Mouse (Mus musculus): ENCODE measurements around the gene Mst1.

The Mst1 gene

DNA sequence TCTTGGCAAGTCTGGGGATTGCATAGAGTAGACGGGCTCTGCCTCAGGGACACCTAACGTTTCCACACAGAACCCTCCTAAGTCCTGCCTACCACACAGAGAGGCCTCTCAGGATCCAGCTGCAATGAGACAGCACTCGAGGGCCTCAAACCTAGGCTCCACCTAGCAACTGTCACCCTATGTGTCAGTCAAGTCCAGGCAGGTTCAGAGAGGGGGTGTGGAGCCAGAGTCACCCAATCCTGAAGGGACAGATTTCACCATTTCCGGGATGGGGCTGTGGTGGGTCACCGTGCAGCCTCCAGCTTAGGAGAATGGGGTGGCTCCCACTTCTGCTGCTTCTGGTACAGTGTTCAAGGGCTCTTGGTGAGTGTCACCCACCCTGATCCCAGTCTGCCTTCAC, at the start of gene Mst1:
Mst1 (plus strand) TSS at position 269 of the 400 bp plus-strand sequence.
- DNase-seq (ENCODE audit: low spot score in 2 of 2) = peak; percentile 69 to 73

DNA sequence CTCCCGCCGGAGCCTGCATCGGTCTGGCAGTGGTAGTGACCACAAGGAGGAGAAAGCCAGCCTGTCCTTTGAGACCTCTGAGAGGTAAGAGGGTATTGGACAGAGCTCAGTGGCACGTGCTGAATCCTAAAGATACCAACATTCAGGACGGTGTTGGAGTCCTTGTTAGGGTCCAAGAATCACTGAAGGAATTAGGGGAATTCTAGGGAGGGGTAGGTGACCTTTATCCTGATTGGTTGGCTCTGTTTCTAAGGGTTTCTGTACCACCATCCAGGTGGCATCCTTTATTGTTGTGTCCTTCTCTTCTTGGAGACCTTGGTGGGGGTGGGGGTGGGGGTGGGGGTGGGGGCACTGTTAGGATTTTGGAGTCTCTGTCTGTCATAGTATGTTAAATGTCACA, 48.1 kb upstream of the Mst1 start:
- DNase-seq (ENCODE audit: low spot score in 2 of 2) = no peak

DNA sequence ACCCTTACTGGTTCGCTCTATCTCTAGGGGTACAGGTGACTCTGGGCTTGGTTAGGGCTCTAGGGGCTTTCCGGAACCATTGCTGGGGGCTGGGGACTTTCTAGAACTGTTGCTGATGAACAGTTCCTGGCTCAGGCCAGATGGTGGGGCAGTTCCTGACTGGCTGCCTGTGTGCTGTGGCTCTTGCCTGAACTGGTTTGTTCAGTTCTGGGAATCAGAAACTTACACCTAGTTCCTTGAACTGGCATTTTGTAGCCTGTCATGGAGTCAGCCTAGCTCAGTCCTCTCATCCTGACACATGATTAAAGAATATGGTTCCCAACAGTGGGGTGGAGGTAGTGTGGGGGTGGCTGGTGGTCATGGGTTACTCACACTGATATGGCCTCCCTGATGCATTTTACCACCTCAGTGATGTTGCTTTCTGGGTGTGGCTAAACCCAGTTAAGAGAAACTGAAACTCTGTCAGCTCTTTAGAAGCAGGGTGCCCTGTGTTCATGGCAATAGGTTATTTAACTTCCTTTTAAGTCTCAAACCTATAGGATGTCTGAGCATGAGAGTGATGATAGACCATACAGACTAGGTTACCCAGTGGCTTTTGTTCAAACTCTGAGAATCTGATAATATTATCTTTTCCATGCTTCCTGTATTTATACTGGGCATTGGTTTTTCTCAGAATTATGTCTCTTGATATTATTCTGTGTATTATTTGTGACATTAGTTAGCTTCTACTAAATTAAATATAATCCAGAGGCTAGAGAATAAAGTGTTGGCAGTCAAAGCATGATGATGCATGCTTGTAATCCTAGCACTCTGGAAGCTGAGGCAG, 44.7 kb upstream of the Mst1 start:
- peak in 1 of 2 experiments; percentile 22 for DNase-seq (ENCODE audit: low spot score in 2 of 2)

DNA sequence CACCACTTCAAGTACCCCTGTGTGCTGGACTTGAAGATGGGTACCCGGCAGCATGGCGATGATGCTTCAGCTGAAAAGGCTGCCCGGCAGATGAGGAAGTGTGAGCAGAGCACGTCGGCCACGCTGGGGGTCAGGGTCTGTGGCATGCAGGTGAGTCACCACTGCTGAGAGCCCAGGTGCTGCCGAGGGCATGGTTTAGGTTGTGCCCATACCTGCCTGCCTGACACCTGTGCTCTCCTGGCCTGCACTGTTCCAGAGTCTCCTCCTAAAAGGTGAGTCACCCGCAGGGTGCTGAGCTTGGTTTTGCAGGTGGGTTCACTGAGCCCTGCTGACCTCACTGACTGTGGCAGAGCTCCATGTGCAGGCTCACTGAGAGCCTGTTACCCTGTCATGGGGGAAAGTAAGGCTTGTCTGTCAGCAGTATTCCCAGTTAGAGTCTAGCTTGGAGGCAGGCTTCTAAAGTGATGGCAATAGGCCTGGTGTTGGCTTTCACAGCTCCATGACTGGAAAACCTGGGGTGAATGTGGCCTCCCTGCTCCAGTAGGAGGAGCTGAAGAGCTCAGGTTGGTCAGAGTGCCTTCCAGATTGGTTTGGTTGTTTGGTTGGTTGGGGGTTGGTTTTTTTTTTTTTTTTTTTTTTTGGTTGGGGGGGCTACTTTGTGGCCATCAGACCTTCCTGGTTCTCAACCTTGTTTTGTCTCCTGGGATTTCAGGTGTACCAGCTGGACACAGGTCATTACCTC, 35.3 kb upstream of the Mst1 start:
- no peak for DNase-seq (ENCODE audit: low spot score in 2 of 2)

DNA sequence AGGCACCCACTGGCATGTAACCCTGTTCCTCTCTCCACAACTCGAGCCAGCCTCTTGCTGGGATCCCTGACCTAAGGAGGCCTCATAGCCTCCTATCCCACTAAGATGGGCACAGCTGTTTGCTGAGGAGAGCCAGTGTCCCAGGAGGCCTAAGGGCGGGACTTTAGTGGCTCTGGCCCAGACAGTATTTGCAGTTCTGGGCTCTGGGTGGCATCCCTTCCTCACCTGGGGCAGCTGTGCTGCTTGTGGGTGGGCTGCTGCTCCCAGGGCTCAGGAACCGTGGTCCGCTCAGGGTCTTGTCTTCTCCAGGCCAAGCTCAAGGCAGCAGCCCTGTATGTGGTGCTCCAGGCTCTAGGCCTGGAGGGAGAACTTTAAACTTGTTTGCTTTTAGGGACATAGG, 33.7 kb upstream of the Mst1 start:
- no peak for DNase-seq (ENCODE audit: low spot score in 2 of 2)

DNA sequence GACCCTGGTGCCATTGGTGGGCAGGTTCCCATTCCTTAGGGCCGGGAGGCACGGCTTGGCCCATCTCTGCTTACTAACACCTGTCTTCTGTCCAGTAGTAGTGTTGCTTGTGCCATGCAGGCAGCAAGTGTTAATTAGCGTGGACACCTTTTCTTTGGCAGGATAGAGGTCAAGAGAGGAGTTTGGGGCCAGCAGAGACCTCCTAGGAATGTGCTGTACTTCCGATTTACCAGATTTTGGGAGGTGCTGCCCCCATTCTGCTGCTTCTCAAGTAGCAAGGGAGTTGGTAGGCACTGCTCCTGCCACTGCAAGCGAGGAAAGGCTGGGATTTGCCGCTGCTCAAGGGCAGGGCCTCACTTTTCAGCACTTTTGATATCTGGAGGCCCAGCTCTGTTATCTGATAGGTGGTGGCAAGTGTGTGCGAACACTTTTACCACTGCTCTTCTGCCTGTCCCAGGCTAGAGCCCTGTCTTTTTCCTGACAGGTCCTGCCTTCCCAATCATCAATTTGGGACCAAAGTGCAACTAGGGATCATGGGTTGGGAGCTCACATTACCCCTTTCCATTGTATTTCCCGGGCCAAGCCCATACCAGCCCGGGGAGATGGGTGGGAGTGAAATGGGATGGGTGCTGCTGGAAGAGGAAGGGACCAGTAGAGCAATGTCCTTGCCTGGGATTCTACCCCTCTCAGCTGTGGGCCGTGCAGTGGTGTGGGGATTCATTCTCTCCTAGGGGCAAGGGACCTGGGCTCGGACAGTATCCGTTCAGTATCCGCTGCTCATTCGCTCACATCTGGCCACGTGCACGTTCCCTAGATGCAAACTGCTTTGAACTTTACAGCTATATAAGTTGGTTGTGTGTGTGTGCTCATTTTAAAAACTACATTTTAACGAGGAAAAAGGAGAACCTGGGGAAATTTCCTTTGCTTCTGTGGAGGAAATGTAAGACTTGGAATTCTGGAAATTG, 32.4 kb upstream of the Mst1 start:
- DNase-seq (ENCODE audit: low spot score in 2 of 2) = no peak

DNA sequence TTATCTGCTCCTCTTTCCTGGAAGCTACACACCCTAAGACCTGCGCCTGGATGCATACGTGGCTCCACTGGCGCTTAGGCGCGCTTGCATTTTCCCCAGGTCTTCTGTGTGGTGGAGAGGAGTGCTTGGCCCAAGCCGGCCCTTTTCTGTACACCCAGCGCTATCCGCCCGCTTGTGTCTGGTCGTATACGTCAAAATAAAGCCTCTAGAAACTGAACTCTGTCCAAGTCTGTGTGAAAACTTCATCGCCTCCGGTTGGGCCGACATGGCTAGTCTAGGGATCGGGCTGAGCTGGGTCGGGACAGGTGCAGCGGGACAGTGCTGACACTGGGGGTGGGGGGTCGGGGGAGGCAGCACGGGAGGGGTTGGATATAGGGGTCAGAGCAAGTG, 31.7 kb upstream of the Mst1 start:
- no peak for DNase-seq (ENCODE audit: low spot score in 2 of 2)

DNA sequence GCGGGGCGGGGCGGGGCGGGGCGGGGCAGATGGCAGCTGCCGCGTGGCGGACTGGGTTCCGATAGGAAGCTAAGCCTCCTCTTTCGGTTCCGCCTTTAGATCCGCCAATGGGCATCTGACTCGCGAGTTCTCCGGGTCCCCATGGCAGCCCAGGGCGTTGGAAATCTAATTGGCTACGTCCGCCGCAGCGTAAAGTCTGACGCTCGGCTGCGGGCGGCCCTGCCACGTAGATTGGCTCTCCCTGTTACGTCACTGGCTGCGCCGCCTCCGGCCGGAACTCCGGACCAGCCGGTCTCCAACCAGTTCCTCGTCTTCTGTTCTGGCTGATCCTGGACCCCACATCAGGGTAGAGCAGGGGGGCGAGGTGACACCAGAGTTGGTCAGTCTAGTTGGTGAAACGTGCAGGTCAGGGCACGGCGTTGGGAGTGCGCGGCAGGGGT, 31.2 kb upstream of the Mst1 start, which contains the start of gene Gmppb:
Gmppb (plus strand) TSS at position 227 of the 440 bp plus-strand sequence.
- DNase-seq (ENCODE audit: low spot score in 2 of 2) = peak; percentile 89 to 97

DNA sequence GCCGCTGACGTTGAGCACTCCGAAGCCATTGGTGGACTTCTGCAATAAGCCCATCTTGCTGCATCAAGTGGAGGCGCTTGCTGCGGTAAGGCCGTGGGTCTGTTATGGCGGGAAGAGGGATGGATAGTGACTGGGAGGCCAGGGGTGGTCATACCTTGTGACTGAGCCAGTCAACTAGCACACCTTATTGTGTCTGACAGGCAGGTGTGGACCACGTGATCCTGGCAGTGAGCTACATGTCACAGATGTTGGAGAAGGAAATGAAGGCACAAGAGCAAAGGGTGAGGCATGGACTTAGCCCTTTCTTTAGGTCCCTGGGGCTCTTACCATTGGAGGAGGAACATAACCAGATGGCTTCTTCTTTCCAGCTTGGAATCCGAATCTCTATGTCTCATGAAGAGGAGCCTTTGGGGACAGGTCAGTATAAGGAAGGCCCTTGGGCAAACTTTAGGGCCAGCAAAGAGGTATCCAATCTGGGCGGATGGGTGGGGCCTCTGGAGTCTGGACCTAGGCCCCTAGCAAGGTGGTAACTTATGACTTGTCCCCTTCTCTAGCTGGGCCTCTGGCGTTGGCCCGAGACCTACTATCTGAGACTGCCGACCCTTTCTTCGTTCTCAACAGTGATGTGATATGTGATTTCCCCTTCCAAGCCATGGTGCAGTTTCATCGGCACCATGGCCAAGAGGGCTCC, 30.5 kb upstream of the Mst1 start:
- peak in 1 of 2 experiments; percentile 22 for DNase-seq (ENCODE audit: low spot score in 2 of 2)

DNA sequence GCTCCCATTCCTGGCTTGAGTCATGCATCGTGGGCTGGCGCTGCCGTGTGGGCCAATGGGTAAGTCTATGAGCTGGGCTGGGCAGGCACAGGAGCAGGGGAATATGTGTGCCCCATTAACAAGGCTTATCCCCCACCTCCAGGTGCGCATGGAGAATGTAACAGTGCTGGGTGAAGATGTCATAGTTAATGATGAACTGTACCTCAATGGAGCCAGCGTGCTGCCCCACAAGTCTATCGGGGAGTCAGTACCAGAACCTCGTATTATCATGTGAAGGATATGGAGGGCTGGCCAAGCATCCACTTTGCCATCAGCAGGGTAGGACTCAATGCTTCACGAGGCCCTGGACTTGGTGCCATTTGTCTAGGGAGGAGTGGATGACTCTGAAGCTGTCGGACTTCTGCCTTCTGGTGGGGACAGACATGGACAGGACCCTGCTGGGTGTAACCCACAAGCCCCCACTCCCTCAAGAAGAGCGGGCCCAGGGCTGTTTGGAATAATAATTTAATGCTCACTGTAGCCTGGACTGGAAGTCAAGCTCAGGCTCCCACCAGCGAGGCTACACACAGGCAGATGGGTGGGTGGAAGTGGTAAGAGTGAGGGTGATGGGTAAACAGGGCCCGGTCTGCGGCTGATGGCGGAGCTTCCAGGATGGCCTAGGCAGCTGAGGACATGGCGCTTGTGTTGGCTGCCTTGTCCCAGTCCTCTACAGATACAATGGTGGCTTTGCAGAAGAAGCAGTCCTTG, 28.9 kb upstream of the Mst1 start:
- DNase-seq (ENCODE audit: low spot score in 2 of 2) = no peak

DNA sequence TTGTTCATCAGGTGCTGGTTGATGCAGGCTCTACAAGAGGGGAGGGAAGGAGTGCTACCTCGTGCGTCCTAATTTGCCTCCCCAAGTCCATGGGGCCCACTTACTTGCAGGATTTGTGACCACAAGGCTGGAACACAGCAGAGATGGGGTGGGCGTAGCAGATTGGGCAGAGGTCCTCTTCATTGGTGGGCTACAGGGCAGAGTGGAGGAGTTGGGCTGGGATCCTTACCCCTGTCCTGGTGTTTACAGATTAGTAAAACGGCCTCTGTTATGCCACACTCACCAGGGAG, 28.4 kb upstream of the Mst1 start:
- no peak for DNase-seq (ENCODE audit: low spot score in 2 of 2)

DNA sequence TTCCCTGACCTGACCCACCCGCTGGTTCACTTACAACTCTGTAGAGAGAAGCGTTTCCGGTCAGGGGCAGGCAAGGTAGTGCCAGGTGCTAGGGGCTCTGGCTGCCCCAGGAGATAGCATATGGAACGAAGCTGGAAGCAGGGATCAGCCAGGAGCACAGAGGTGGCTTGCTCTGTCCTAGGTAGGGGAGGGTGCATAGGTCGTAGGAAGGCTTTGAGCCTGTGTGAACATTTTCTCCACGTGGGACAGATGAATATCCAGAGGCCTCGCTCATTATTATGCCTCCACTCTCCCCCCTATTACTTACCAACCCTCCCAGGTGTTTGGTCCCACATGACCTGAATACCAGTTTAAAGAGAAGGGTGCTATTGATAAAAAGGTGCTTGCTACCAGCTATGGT, 27.8 kb upstream of the Mst1 start:
- no peak for DNase-seq (ENCODE audit: low spot score in 2 of 2)

DNA sequence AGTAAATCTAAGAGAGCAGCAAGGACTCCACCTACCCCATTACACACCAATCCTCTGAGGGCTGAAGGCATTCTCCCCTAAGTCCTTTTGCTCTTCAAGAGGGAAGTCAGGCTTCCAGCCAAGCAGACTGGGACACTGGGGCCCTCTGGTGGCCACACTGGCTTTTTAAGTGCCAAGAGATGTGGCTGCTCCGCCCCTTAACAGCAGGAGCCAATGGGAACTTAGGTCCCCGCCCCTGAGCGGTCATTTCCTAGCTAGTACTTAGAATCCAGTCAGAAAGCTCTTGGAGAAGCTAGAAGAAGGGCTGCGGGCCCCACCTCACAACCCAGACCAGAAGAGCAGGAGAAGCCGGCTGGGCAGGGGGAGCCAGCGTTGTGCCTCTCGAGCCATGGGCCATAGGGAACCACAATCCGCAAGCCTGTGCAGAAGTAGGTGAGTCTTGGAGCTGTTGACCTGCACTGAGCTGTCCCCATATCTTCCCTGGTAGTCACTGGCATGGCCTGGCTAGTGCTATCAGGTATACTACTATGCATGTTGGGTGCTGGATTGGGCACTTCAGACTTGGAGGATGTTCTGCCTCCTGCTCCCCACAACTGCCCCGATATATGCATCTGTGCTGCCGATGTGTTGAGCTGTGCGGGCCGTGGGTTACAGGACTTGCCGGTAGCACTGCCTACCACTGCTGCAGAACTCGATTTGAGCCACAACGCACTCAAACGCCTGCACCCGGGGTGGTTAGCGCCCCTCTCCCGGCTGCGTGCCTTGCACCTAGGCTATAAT, 27.2 kb upstream of the Mst1 start, which contains the start of gene Amigo3:
Amigo3 (plus strand) TSS at position 275 of the 780 bp plus-strand sequence.
- DNase-seq (ENCODE audit: low spot score in 2 of 2) = peak; percentile 97

DNA sequence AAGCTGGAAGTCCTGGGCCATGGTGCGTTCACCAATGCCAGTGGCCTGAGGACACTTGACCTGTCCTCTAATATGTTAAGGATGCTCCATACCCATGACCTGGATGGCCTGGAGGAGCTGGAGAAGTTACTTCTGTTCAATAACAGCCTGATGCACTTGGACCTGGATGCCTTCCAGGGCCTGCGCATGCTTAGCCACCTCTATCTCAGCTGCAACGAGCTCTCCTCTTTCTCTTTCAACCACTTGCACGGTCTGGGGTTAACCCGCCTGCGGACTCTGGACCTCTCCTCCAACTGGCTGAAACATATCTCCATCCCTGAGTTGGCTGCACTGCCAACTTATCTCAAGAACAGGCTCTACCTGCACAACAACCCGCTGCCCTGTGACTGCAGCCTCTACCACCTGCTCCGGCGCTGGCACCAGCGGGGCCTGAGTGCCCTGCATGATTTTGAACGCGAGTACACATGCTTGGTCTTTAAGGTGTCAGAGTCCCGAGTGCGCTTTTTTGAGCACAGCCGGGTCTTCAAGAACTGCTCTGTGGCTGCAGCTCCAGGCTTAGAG, 26.5 kb upstream of the Mst1 start:
- DNase-seq (ENCODE audit: low spot score in 2 of 2) = no peak

DNA sequence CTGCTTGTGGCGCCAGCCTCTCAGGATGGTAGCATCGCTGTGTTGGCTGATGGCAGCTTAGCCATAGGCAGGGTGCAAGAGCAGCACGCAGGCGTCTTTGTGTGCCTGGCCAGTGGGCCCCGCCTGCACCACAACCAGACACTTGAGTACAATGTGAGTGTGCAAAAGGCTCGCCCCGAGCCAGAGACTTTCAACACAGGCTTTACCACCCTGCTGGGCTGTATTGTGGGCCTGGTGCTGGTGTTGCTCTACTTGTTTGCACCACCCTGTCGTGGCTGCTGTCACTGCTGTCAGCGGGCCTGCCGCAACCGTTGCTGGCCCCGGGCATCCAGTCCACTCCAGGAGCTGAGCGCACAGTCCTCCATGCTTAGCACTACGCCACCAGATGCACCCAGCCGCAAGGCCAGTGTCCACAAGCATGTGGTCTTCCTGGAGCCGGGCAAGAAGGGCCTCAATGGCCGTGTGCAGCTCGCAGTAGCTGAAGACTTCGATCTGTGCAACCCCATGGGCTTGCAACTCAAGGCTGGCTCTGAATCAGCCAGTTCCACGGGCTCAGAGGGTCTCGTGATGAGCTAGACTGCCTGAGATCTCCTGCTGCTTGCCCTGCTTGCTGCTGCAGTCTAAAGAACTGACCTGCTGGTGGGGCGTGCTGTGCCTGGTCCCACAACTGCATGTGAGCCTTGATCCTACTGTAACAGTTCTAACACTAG, 25.8 kb upstream of the Mst1 start:
- DNase-seq (ENCODE audit: low spot score in 2 of 2) = no peak

DNA sequence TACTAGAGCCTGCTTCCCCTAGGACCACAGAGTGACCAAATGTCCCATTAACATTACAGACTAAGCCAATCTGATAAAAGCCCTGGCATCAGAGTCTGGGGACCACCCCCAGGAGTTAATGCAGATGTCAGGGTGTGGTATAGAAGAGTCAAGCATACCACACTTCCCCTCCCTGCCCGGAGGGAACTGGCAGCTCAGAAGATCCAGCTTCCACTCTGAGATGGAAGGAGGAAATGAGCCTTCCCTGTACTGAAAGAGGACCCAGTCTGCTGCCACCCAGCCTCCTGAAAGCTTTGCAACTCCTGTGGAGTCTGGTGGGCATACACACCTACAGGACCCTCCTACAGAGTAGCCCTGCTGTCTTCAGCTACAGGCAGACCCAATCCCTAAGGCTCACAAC, 25.2 kb upstream of the Mst1 start:
- DNase-seq (ENCODE audit: low spot score in 2 of 2) = no peak

DNA sequence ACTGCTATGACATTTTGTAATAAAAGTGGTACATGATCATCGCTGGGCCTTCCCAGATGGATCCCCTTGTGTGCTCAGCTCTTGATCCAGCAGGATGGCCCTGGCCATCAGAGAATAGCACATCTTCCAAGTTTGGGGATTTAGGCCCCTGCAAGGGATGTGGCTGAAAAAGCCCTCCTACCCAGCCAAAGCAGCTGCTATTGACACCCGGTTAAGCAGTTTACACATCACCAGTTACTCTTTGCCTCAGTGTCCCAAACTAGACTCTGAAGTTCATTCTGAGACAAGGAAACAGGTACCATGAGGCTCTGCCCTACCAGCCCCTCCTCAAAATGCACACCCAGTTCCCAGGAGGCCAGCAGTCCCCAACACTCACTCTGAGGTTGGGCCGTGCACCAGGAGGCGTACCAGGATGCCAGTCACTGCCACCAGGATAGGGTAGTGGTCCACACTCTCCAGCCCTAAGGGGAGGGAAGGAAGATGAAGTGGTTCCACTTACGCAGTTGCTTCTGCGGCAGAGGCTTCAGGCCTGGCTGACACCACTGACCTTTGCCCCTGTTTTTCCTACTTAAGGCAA, 24.5 kb upstream of the Mst1 start:
- DNase-seq (ENCODE audit: low spot score in 2 of 2) = no peak

Data from spleen, postnatal 10 days (tissue).